Mouse (Mus musculus): ENCODE results near the gene Kank2. TPM values are rescaled to one million over a fixed set of nuclear protein-coding genes. Genes with fewer than 3 reads are reported as not detected.

Gene Kank2
- polyA plus RNA-seq, 1 experiment from 2014 or later, result 16.4 TPM

DNA sequence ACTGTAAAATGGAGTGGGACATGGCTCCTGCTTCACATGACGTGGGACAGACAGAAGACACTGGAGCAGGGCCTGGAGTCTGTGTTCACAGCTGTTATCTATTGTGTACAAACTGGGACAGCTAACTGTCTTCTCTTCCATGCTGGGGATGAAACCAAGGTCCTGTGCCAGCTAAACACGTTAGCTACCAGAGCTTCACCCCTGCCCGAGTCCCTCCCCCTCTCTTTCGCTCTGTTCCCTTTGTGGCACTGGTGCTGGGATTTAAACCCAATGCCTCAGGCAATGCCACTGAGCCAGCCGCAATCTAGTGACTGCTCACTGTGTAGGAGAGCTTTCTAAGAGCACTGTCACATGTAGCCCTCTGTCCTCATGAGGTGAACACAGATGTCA is 31.9 kb upstream of the Kank2 start:
- Histone ChIP-seq H3K36me3 (ENCODE audit: insufficient read depth) (peaks cover 74% of the 10 kb centered on the region), H3K27ac (ENCODE audit: low read depth) (no peak overlapping the region), H3K4me1 (ENCODE audit: insufficient read depth) (no peaks in the 10 kb centered on the region), H3K9ac (no peak overlapping the region), H3K4me3 (ENCODE audit: low read depth, low read length) (no peak overlapping the region), H3K9me3 (ENCODE audit: low read depth, low read length) (no peaks in the 10 kb centered on the region), H3K27me3 (ENCODE audit: insufficient read depth, low read length) (no peaks in the 10 kb centered on the region), H3K4me2 (no peak overlapping the region)
- 80% methylated on average over 5 of the region's 5 CpGs for WGBS
- ATAC-seq (ENCODE audit: insufficient read depth) (no peak), DNase-seq (no peak)
- TF ChIP-seq CTCF (IDR thresholded peaks at IDR 0.05; ENCODE audit: low read depth), result no peak

DNA sequence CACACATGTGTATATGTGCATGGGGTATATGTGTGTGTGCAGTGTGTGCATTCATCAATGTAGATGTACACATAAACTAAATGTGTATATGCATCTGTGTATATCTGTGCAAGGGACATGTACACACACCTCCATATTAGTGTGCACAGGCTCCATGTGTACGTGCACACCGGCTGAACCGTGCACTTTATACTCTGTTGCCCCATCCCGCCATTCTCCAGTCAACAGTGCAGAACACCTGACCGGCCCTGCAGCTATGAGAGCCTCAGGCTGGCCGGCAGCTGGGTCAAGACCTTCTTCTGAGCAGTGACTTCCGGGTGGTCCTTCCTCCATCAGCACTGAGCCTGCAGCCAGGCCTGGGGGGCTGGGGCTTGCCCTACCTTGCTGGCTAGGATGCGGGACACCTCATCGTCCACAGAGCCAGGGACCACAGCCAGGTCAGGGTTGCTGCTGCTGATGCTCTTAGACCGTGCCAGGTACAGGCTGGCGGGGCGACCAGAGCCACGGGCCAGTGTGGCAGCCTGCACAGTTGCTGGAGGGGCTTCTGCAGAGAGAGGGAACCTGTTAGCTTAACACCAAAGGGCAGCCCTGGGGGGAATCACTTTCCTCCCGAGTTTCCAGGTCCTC is 31.4 kb upstream of the Kank2 start:
- TF ChIP-seq CTCF (IDR thresholded peaks at IDR 0.05; ENCODE audit: low read depth), result no peak
- H3K9me3 ChIP-seq (ENCODE audit: low read depth, low read length), result no peaks in the 10 kb centered on the region
- WGBS, result 77% methylated on average over 14 of the region's 14 CpGs
- H3K4me2 ChIP-seq, result no peak overlapping the region
- no peak overlapping the region for H3K9ac ChIP-seq
- H3K36me3 ChIP-seq (ENCODE audit: insufficient read depth), result peaks cover 68% of the 10 kb centered on the region
- ATAC-seq (ENCODE audit: insufficient read depth), result no peak
- no peaks in the 10 kb centered on the region for H3K4me1 ChIP-seq (ENCODE audit: insufficient read depth)
- DNase-seq, result no peak
- no peaks in the 10 kb centered on the region for H3K27me3 ChIP-seq (ENCODE audit: insufficient read depth, low read length)
- H3K4me3 ChIP-seq (ENCODE audit: low read depth, low read length), result no peak overlapping the region
- H3K27ac ChIP-seq (ENCODE audit: low read depth), result no peak overlapping the region

DNA sequence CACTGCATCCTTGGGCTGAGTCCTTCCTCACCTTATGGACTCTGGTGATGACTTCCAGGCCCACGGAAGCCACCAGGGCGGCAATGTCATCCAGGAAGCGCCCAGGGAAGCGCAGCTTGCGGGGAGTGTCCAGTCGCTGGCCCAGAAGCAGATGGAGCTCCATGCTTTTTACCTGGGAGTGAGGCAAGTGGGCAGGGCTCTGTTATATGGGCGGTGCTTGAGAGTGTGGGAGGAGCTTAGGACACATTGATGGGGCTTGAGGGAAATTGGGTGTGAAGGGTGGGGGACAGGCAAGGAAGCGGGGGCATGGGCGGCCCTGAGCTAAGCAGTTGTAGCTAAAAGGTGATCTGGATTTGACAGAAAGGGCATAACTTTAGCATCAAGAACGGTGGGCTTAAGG is 25.8 kb upstream of the Kank2 start:
- no peak for DNase-seq
- no peaks in the 10 kb centered on the region for H3K4me1 ChIP-seq (ENCODE audit: insufficient read depth)
- peaks cover 56% of the 10 kb centered on the region for H3K36me3 ChIP-seq (ENCODE audit: insufficient read depth)
- H3K4me2 ChIP-seq, result no peak overlapping the region
- no peak overlapping the region for H3K4me3 ChIP-seq (ENCODE audit: low read depth, low read length)
- H3K27me3 ChIP-seq (ENCODE audit: insufficient read depth, low read length), result no peaks in the 10 kb centered on the region
- H3K27ac ChIP-seq (ENCODE audit: low read depth), result no peak overlapping the region
- H3K9ac ChIP-seq, result no peak overlapping the region
- no peak for ATAC-seq (ENCODE audit: insufficient read depth)
- no peaks in the 10 kb centered on the region for H3K9me3 ChIP-seq (ENCODE audit: low read depth, low read length)
- no peak for TF ChIP-seq CTCF (IDR thresholded peaks at IDR 0.05; ENCODE audit: low read depth)
- 59% methylated on average over 10 of the region's 10 CpGs for WGBS

DNA sequence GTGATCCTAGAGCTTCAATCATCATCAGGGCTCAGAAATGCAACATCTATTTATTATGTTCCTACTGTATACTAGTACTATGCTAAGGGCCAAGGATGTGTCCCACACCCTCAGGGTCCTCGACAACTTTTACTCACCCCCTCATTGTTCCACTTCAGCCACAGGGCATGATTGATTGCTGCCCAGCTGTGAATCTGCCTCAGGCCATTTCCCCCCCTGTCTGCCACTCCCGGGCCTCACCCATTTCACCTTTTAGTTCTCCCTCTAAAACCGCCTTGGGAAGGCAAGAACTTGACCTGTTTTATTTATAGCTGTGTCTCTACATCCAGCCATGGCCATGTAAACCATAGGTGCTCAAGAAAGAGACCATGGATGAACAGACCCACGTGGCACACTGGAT is 25.4 kb upstream of the Kank2 start:
- no peaks in the 10 kb centered on the region for H3K4me1 ChIP-seq (ENCODE audit: insufficient read depth)
- TF ChIP-seq CTCF (IDR thresholded peaks at IDR 0.05; ENCODE audit: low read depth), result no peak

DNA sequence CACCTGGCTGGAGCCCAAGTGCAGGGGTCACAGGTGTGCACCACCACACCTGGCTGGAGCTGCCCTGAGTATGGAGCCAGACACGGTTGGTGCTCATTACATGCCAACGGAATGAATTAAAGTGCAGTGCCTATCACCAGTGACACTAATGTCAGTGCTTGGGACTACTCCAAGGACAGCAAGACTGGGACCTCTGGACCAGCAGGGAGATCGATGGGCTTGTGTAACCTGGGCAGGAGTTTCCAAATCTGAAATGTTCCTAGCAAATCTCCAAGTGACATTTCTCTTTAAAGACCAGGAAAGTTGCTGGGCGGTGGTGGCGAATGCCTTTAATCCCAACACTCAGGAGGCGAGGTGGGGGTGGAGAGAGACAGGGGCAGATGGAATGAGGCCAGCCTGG is 24.1 kb upstream of the Kank2 start:
- no peak for DNase-seq
- peaks cover 54% of the 10 kb centered on the region for H3K36me3 ChIP-seq (ENCODE audit: insufficient read depth)
- WGBS, result 79% methylated on average over 6 of the region's 6 CpGs

More for the DNA sequence above, 25.4 kb upstream of the Kank2 start:
- H3K27me3 ChIP-seq (ENCODE audit: insufficient read depth, low read length), result no peaks in the 10 kb centered on the region
- peaks cover 56% of the 10 kb centered on the region for H3K36me3 ChIP-seq (ENCODE audit: insufficient read depth)
- H3K4me3 ChIP-seq (ENCODE audit: low read depth, low read length), result no peak overlapping the region
- no peak overlapping the region for H3K9ac ChIP-seq
- no peak overlapping the region for H3K27ac ChIP-seq (ENCODE audit: low read depth)
- H3K4me2 ChIP-seq, result no peak overlapping the region
- ATAC-seq (ENCODE audit: insufficient read depth), result no peak
- WGBS, result 55% methylated on average over 4 of the region's 4 CpGs
- no peaks in the 10 kb centered on the region for H3K9me3 ChIP-seq (ENCODE audit: low read depth, low read length)
- no peak for DNase-seq

DNA sequence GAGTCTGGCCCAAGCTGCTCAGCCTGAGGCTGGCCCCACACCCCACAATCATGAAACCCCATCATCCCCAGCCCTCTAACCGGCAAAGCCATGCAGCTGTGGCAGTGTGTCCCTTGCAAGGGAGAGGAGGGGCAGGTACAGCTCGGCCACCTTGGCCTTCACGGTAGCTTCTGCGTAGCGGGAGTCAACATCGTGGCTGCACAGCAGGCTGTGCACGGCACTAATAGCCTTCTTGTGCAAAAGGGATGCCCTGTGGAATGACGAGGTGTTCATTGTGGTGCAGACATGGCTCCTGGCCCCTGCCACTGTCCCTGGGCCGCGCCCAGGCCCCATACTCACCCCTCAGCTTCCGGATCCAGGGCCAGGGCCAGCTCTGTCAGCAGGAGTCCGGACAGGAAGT is 21.6 kb upstream of the Kank2 start:
- Histone ChIP-seq H3K4me3 (ENCODE audit: low read depth, low read length) (no peak overlapping the region), H3K36me3 (ENCODE audit: insufficient read depth) (peaks cover 67% of the 10 kb centered on the region), H3K9me3 (ENCODE audit: low read depth, low read length) (no peaks in the 10 kb centered on the region), H3K9ac (no peak overlapping the region), H3K27me3 (ENCODE audit: insufficient read depth, low read length) (no peaks in the 10 kb centered on the region), H3K4me1 (ENCODE audit: insufficient read depth) (no peaks in the 10 kb centered on the region), H3K4me2 (no peak overlapping the region), H3K27ac (ENCODE audit: low read depth) (no peak overlapping the region)
- DNase-seq (no peak), ATAC-seq (ENCODE audit: insufficient read depth) (no peak)
- no peak for TF ChIP-seq CTCF (IDR thresholded peaks at IDR 0.05; ENCODE audit: low read depth)
- 81% methylated on average over 12 of the region's 12 CpGs for WGBS

More for the DNA sequence above, 24.1 kb upstream of the Kank2 start:
- Histone ChIP-seq H3K9me3 (ENCODE audit: low read depth, low read length) (no peaks in the 10 kb centered on the region), H3K9ac (no peak overlapping the region), H3K4me3 (ENCODE audit: low read depth, low read length) (no peak overlapping the region), H3K27me3 (ENCODE audit: insufficient read depth, low read length) (no peaks in the 10 kb centered on the region), H3K4me1 (ENCODE audit: insufficient read depth) (no peaks in the 10 kb centered on the region), H3K27ac (ENCODE audit: low read depth) (no peak overlapping the region), H3K4me2 (no peak overlapping the region)
- ATAC-seq (ENCODE audit: insufficient read depth), result no peak
- no peak for TF ChIP-seq CTCF (IDR thresholded peaks at IDR 0.05; ENCODE audit: low read depth)

DNA sequence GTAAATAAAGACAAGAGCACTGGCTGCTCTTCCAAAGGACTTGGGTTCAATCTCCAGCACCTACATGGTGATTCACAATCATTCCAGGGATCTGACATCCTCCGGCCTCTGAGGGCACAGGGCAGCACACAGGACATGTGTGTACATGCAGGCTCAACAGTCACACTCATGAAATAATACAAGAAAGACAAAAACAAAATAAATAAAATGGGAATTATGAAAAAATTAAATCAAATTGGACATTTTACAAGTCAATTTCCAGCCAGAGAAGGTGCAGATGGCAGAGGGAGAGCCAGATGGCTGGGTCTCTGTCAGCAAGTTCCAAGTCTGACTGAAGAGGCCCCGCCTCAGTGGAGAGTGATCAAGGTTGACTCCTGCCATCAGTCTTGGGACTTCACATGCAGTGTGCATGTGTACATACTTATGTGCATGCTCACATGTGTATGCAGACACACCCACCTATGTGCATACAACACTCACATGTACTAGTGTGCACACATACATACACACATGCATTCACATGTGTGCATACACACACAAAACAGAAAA is 20.7 kb upstream of the Kank2 start:
- Histone ChIP-seq H3K9me3 (ENCODE audit: low read depth, low read length) (no peaks in the 10 kb centered on the region), H3K9ac (no peak overlapping the region), H3K27ac (ENCODE audit: low read depth) (no peak overlapping the region), H3K4me3 (ENCODE audit: low read depth, low read length) (no peak overlapping the region), H3K36me3 (ENCODE audit: insufficient read depth) (peaks cover 74% of the 10 kb centered on the region), H3K4me2 (no peak overlapping the region), H3K4me1 (ENCODE audit: insufficient read depth) (no peaks in the 10 kb centered on the region), H3K27me3 (ENCODE audit: insufficient read depth, low read length) (no peaks in the 10 kb centered on the region)
- TF ChIP-seq CTCF (IDR thresholded peaks at IDR 0.05; ENCODE audit: low read depth), result no peak
- no peak for ATAC-seq (ENCODE audit: insufficient read depth)
- no peak for DNase-seq
- WGBS, result 88% methylated on average over 2 of the region's 2 CpGs
